Mouse (Mus musculus) gastrocnemius, adult 8-10 months (tissue): ENCODE data around the gene Pdgfra. TPM values are rescaled to one million over a fixed set of nuclear protein-coding genes. Genes with fewer than 3 reads are reported as not detected.

ENCODE experiments used
- DNase-seq, 2 experiments: peaks; one replicate each; pipeline ENCODE4 v3.0.0; 2022; ENCODE audit warnings: low spot score in 2 of 2
- microRNA-seq: library from miRNA; unstranded; fragments of <30 nt; microRNA quantifications from one replicate; pipeline ENCODE4 v1.2.0, GENCODE M21; 2022
- total RNA-seq, 4 experiments: library from RNA; stranded (reverse); gene quantifications; 2 replicates each; pipeline ENCODE4 v1.2.4; 2022

Gene Pdgfra
- total RNA-seq, 4 experiments from 2014 or later: 7.0 to 18.1 (median 11.2) TPM

DNA sequence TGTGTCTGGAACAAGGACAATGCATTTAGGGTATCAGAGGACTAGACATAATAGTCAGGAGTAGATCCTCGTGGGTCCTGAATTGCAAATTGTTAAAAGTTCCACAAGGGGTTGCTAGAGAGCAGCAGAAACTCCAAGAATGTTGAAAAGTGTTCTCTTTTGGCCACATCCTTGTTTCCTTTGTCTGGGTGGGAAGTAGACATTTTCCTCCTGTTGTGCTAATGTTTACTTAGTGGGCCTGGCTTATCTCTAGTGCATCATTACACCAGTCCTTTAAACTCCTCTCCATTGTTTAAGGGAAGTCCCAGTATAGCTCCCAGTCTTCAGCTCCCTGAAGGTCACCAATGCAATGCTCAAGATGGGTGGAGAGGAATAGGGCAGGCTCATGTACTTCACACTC is 57.9 kb downstream of the Pdgfra start:
- DNase-seq: no peak

DNA sequence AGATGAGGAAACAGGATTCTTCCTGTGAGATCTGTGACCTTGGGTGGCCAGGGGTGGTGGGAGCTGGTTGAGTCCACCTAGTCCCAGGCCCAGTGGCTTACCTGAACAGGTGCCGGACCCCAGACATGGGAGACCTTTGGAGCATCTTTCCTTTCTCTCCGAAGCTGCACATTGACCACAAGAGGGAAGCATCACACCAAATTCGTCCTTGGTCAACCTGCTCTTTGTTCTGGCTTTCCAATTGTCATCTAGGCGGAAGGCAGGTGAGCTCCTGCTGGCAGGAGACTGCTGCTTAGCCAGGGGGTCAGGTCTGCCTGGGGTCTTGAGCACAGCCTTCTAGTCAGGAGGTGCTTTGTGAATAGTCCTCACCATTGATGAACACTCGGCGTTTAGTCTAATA is 62.4 kb downstream of the Pdgfra start:
- DNase-seq: no peak

DNA sequence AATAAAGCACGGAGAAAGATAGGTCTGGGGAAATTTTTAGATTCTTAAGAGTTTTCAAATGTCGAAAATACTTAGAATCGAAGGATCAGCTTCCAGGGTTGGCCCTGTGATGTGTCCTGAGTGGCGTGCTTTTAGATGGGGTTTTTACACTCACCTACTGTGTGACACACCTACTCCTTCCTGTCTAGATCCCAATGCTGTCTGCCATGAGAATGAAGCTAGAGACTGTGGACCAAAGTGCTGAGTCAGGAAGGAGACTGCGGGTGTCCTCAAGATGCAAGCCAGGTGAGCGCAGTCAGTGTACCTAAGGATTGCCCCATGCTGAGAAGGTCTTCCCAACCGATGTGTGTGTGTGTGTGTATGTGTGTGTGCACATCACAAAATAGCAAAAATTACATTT is 62.8 kb downstream of the Pdgfra start:
- no peak for DNase-seq

DNA sequence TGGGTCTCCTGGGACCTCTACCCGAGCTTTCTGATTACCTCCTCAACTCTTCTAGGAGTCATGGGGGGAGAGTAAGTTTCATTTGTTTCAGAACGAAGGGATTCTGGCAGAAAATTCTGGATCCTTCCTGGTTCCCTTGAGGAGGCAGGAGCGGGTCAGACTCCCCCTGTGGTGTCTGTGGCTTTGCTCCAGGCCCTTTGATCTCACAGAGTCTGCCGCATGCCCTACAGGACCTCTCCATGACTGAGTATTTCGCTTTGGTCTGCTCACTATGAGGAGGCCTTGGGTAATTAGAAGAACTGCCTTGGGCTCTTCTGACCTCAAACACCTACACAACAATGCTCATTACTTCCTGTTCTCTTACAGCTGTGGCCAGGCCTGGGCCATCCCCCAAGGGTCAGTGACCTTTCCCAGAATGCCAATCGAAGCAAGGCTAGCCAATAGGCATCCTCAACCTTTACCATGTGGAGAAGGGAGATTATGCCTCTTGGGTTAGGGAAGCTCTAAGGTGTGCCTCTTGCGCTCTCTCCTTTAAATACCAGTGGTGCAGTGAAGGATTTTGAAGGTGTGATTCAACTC is 63.7 kb downstream of the Pdgfra start:
- no peak for DNase-seq

DNA sequence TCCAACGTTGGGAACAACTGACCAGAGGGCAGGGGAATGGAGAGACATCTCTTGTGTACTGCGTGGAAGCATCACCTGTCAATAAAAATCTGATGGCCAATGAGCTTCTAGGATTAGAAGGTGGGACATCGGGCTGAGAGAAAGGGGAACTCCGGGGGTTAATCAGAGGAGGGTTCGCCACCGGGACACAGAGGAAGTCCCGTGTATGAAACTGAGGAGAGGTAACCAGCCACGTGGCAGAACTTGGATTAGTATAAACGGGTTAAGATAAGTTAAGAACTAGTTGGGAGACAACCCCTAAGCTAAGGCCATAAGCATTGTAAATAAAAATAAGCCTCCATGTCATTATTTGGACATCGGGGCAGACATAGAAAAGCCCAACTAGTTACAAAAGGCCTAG is 69.5 kb downstream of the Pdgfra start:
- no peak for DNase-seq

DNA sequence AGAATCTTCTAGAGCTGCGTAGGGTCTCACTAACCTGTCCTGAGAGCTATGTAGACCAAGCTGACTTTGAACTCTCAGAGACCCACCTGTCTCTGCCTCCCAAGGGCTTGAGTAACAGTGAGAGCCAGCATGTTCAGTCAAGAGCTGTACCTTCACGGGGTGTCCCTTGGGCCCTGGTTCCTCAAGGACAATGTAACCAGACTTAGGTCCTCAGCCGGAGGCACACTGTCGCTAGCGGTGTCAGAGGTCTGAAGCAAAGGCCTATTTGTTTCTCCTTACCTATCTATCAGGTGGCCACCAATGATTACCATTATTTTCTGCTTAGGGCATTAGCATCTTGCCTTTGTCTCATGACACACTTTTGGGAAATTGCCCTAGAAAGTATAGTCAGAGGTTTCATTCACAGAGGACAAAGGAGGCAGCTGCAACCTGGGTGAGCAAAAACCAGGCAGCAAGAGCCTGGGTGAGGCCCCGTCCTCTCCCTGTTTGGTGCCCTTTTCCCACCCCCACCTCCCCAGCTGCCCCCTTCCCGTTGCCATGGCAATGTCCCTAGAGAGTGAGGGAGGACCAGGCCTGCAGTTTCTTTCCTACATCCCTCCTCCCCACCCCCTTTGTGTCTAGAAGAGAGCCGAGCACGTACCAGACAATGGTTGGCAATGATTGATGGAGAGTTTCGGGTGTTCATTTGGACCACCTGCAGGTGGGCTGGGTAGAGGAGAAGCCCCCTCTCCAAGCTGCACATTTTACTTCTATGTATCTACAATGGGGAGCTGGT is 70.6 kb downstream of the Pdgfra start:
- no peak for DNase-seq

DNA sequence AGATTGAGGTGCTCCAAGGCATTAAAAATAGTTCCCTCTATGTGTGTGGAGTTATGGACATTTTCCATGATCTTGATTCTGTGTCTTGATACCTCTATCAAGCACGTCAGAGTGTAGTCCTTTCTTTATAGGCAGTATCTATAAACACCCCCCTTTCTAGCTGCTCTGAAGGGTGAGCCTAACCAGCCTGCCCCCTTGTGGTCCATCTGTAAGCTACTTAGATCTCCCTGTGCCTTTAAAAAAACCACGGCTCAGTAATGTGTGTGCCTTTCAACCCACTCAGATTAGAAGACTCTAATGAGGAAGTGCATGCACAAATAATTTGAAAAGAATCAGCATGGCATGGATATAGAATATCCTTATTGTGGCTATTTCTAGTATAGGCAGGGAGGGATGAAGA is 86.3 kb downstream of the Pdgfra start:
- DNase-seq: no peak

DNA sequence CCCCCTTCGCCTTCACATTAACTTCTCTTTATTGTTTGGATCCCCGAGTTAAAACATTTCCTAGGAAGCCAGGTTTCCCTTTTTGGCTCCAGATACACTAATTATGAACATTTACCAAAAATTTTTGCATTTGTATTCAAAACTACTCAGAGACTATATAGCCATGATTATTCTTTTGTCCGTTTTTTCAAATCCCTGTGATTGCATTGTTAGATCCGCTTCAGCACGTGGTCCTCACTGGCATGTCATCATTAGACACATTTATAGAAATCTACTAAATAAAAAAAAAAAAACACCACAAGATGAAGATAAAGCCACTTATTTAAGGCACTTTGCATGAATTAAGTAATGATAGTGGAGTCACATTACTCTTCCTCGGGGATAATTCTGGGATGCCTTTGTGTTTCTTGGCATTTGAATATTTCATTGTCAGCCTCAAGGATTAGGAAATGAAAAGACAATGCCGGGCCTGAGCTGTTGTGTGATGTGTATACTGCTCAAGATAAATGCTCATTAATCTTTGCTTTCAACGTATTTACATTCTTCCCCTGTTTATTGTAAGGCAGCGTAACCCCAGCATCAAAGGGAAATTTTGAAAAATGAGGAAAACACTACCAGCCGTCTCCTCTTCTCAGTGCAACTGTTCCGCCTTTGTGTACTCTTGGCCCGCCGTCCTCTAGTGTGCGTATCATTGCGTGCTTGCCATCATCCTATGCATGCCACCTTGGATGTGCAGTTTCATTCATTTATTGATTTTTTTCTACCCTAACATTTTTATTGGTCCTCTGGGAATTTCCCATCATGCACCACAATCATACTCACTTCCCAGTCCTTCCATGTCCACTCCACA is 87.1 kb downstream of the Pdgfra start:
- no peak for DNase-seq

DNA sequence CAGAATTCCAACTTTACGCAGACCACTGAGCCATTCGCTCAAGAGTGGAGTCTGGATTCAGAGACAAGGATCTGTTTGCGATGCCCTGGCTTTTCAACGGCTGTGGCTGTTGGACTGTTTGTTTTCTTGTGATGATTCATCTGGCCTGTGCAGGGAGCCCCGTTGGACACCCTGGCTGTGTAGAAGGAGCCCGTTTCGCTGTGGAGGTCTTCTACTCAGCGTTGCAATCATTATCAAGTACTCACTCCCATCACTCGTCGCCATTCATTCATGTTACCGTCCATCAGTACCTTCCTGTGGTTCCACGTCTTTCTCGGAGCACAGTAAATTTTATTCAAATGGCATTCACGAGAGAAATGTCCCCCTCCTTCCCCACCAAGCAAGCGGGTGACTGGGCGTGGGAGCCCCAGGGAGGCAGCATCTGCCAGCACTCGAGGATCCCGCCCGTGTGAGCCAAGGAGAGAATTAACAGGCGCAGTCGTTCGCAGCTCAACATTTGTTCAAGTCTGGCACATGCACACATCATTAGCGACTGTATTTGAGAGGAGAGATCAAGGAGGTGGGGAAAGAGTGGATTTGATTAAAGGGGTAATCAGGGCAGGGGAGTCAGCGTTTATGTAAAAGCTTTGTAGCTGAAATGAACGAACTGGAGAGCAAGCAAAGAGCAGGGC is 95.1 kb downstream of the Pdgfra start:
- DNase-seq: no peak

Small RNAs within 50 kb of the gene (microRNA-seq; reads per million reads assigned to microRNA genes)
- gene Mir7025: not detected

Other genes starting within 250 kb of the Pdgfra start
- gene Chic2, start 107.5 kb upstream of the Pdgfra start, total RNA-seq: 10 to 100 TPM; 11.9 to 15.4 (median 13.0) TPM
- not detected for gene Gsx2, start 76.7 kb upstream of the Pdgfra start, total RNA-seq